Mouse (Mus musculus): ENCODE data around the gene Pdlim4. TPM values are rescaled to one million over a fixed set of nuclear protein-coding genes. Genes with fewer than 3 reads are reported as not detected.

Pdlim4 gene
- polyA plus RNA-seq (2014; fragmentation: Illumina TruSeq; extraction: RNeasy Lipid Tissue Mini Kit (QIAGEN cat#74804); ENCODE audit: low read depth, low replicate concordance), result 48.6 TPM

GRCm38 (mm10) chr11:54068520-54069371 is at the start of gene Pdlim4:
TSS of gene Pdlim4 (minus strand) at chr11:54069014.

GRCm38 (mm10) chr11:54100045-54100691 is 31.4 kb upstream of the Pdlim4 start, which contains the start of gene P4ha2:
TSS of gene P4ha2 (plus strand) at chr11:54100095.

GRCm38 (mm10) chr11:54028044-54028951 is 40.5 kb downstream of the Pdlim4 start, which contains the start of gene Slc22a4:
TSS of gene Slc22a4 (minus strand) at chr11:54028090.

Other genes starting within 250 kb of the Pdlim4 start
- gene Gm12216, start 209.8 kb downstream of the Pdlim4 start, polyA plus RNA-seq (2014; fragmentation: Illumina TruSeq; extraction: RNeasy Lipid Tissue Mini Kit (QIAGEN cat#74804); ENCODE audit: low read depth, low replicate concordance), result 7.6 TPM
- 47.5 TPM for gene Slc22a5, start 177.4 kb downstream of the Pdlim4 start, polyA plus RNA-seq (2014; fragmentation: Illumina TruSeq; extraction: RNeasy Lipid Tissue Mini Kit (QIAGEN cat#74804); ENCODE audit: low read depth, low replicate concordance)
- gene Slc22a21, start 88.7 kb downstream of the Pdlim4 start, polyA plus RNA-seq (2014; fragmentation: Illumina TruSeq; extraction: RNeasy Lipid Tissue Mini Kit (QIAGEN cat#74804); ENCODE audit: low read depth, low replicate concordance), result 5.7 TPM
- gene Slc22a4, start 40.9 kb downstream of the Pdlim4 start, polyA plus RNA-seq (2014; fragmentation: Illumina TruSeq; extraction: RNeasy Lipid Tissue Mini Kit (QIAGEN cat#74804); ENCODE audit: low read depth, low replicate concordance), result 8.9 TPM
- 79.3 TPM for gene P4ha2, start 31.1 kb upstream of the Pdlim4 start, polyA plus RNA-seq (2014; fragmentation: Illumina TruSeq; extraction: RNeasy Lipid Tissue Mini Kit (QIAGEN cat#74804); ENCODE audit: low read depth, low replicate concordance)
- not detected for gene Csf2, start 180.7 kb upstream of the Pdlim4 start, polyA plus RNA-seq (2014; fragmentation: Illumina TruSeq; extraction: RNeasy Lipid Tissue Mini Kit (QIAGEN cat#74804); ENCODE audit: low read depth, low replicate concordance)
- gene Il3, start 198.3 kb upstream of the Pdlim4 start, polyA plus RNA-seq (2014; fragmentation: Illumina TruSeq; extraction: RNeasy Lipid Tissue Mini Kit (QIAGEN cat#74804); ENCODE audit: low read depth, low replicate concordance), result not detected
- gene Acsl6, start 234.8 kb upstream of the Pdlim4 start, polyA plus RNA-seq (2014; fragmentation: Illumina TruSeq; extraction: RNeasy Lipid Tissue Mini Kit (QIAGEN cat#74804); ENCODE audit: low read depth, low replicate concordance), result 3.6 TPM

Measured in adipose tissue, adult 10 weeks (tissue).